Mouse (Mus musculus): ENCODE data around the gene Ttc21a. TPM values are rescaled to one million over a fixed set of nuclear protein-coding genes. Genes with fewer than 3 reads are reported as not detected.

Ttc21a gene
- polyA plus RNA-seq, 1 experiment from 2014 or later: 0.04 TPM

GRCm38 (mm10) chr9:119977557-119978060, 40.2 kb downstream of the Ttc21a start:
- Histone ChIP-seq H3K4me1 (ENCODE audit: control insufficient read depth, insufficient read depth, low read length) (peaks cover 56% of the 10 kb centered on the region), H3K4me3 (ENCODE audit: low read length) (no peak overlapping the region), H3K9ac (ENCODE audit: low read depth, low read length) (peak overlapping the region; percentile 33; the same call in 1 of the 2 replicates), H3K4me2 (ENCODE audit: low read depth, low read length) (no peak overlapping the region), H3K27ac (ENCODE audit: low read length) (peak overlapping the region; percentile 38; the same call in 1 of the 2 replicates), H3K36me3 (ENCODE audit: control insufficient read depth, insufficient read depth, low read length) (peaks cover 13% of the 10 kb centered on the region), H3K27me3 (replicated peaks; ENCODE audit: control insufficient read depth, insufficient read depth, low read length) (no peaks in the 10 kb centered on the region), H3K9me3 (ENCODE audit: control insufficient read depth, low read length) (no peaks in the 10 kb centered on the region)
- WGBS: 36% methylated on average over 5 of the region's 5 CpGs
- ATAC-seq: no peak

GRCm38 (mm10) chr9:119978151-119978810, 40.9 kb downstream of the Ttc21a start:
- no peak for ATAC-seq
- no peak overlapping the region for H3K4me3 ChIP-seq (ENCODE audit: low read length)
- H3K4me2 ChIP-seq (ENCODE audit: low read depth, low read length): no peak overlapping the region
- peaks cover 60% of the 10 kb centered on the region for H3K4me1 ChIP-seq (ENCODE audit: control insufficient read depth, insufficient read depth, low read length)
- no peaks in the 10 kb centered on the region for H3K27me3 ChIP-seq (replicated peaks; ENCODE audit: control insufficient read depth, insufficient read depth, low read length)
- no peak overlapping the region for H3K9ac ChIP-seq (ENCODE audit: low read depth, low read length)
- WGBS: 60% methylated on average over 9 of the region's 9 CpGs
- no peak overlapping the region for H3K27ac ChIP-seq (ENCODE audit: low read length)
- H3K9me3 ChIP-seq (ENCODE audit: control insufficient read depth, low read length): no peaks in the 10 kb centered on the region
- peaks cover 9% of the 10 kb centered on the region for H3K36me3 ChIP-seq (ENCODE audit: control insufficient read depth, insufficient read depth, low read length)

GRCm38 (mm10) chr9:119978811-119979441, 41.5 kb downstream of the Ttc21a start:
- no peak overlapping the region for H3K4me2 ChIP-seq (ENCODE audit: low read depth, low read length)
- peaks cover 4% of the 10 kb centered on the region for H3K36me3 ChIP-seq (ENCODE audit: control insufficient read depth, insufficient read depth, low read length)
- no peak for ATAC-seq
- 76% methylated on average over 6 of the region's 6 CpGs for WGBS
- no peak overlapping the region for H3K27ac ChIP-seq (ENCODE audit: low read length)
- no peaks in the 10 kb centered on the region for H3K27me3 ChIP-seq (replicated peaks; ENCODE audit: control insufficient read depth, insufficient read depth, low read length)
- no peaks in the 10 kb centered on the region for H3K9me3 ChIP-seq (ENCODE audit: control insufficient read depth, low read length)
- peaks cover 60% of the 10 kb centered on the region for H3K4me1 ChIP-seq (ENCODE audit: control insufficient read depth, insufficient read depth, low read length)
- H3K9ac ChIP-seq (ENCODE audit: low read depth, low read length): no peak overlapping the region
- H3K4me3 ChIP-seq (ENCODE audit: low read length): no peak overlapping the region

- H3K4me1 ChIP-seq (ENCODE audit: control insufficient read depth, insufficient read depth, low read length): peaks cover 68% of the 10 kb centered on the region
Measured at GRCm38 (mm10) chr9:119979749-119980148, 42.3 kb downstream of the Ttc21a start.

GRCm38 (mm10) chr9:119980770-119981182, 43.4 kb downstream of the Ttc21a start:
- Histone ChIP-seq H3K27ac (ENCODE audit: low read length) (peak overlapping the region; percentile 98), H3K9me3 (ENCODE audit: control insufficient read depth, low read length) (no peaks in the 10 kb centered on the region), H3K9ac (ENCODE audit: low read depth, low read length) (peak overlapping the region; percentile 84), H3K4me2 (ENCODE audit: low read depth, low read length) (peak overlapping the region; percentile 93), H3K36me3 (ENCODE audit: control insufficient read depth, insufficient read depth, low read length) (no peaks in the 10 kb centered on the region), H3K4me3 (ENCODE audit: low read length) (peak overlapping the region; percentile 74), H3K27me3 (replicated peaks; ENCODE audit: control insufficient read depth, insufficient read depth, low read length) (no peaks in the 10 kb centered on the region), H3K4me1 (ENCODE audit: control insufficient read depth, insufficient read depth, low read length) (peaks cover 68% of the 10 kb centered on the region)
- ATAC-seq: peak; percentile 12
- 4% methylated on average over 4 of the region's 4 CpGs for WGBS

More at GRCm38 (mm10) chr9:119979749-119980148, 42.3 kb downstream of the Ttc21a start:
- ATAC-seq: no peak
- H3K27me3 ChIP-seq (replicated peaks; ENCODE audit: control insufficient read depth, insufficient read depth, low read length): no peaks in the 10 kb centered on the region
- H3K4me2 ChIP-seq (ENCODE audit: low read depth, low read length): no peak overlapping the region
- H3K9ac ChIP-seq (ENCODE audit: low read depth, low read length): no peak overlapping the region
- no peaks in the 10 kb centered on the region for H3K36me3 ChIP-seq (ENCODE audit: control insufficient read depth, insufficient read depth, low read length)
- H3K4me3 ChIP-seq (ENCODE audit: low read length): no peak overlapping the region
- 71% methylated on average over 2 of the region's 2 CpGs for WGBS
- no peak overlapping the region for H3K27ac ChIP-seq (ENCODE audit: low read length)
- H3K9me3 ChIP-seq (ENCODE audit: control insufficient read depth, low read length): no peaks in the 10 kb centered on the region

- peak overlapping the region; percentile 74 for H3K4me3 ChIP-seq (ENCODE audit: low read length)
- H3K36me3 ChIP-seq (ENCODE audit: control insufficient read depth, insufficient read depth, low read length): no peaks in the 10 kb centered on the region
- H3K4me2 ChIP-seq (ENCODE audit: low read depth, low read length): peak overlapping the region; percentile 93
- peak overlapping the region; percentile 84 for H3K9ac ChIP-seq (ENCODE audit: low read depth, low read length)
- H3K9me3 ChIP-seq (ENCODE audit: control insufficient read depth, low read length): no peaks in the 10 kb centered on the region
- H3K4me1 ChIP-seq (ENCODE audit: control insufficient read depth, insufficient read depth, low read length): peaks cover 69% of the 10 kb centered on the region
- H3K27ac ChIP-seq (ENCODE audit: low read length): peak overlapping the region; percentile 98
- WGBS: under 1% methylated on average over 16 of the region's 16 CpGs
- ATAC-seq: peak; percentile 47
- H3K27me3 ChIP-seq (replicated peaks; ENCODE audit: control insufficient read depth, insufficient read depth, low read length): no peaks in the 10 kb centered on the region
Measured at GRCm38 (mm10) chr9:119981183-119982179, 44.1 kb downstream of the Ttc21a start.

- 2% methylated on average over 11 of the region's 11 CpGs for WGBS
- H3K9ac ChIP-seq (ENCODE audit: low read depth, low read length): peak overlapping the region; percentile 84
- H3K4me3 ChIP-seq (ENCODE audit: low read length): peak overlapping the region; percentile 74
- no peaks in the 10 kb centered on the region for H3K36me3 ChIP-seq (ENCODE audit: control insufficient read depth, insufficient read depth, low read length)
- peak overlapping the region; percentile 93 for H3K4me2 ChIP-seq (ENCODE audit: low read depth, low read length)
- H3K27ac ChIP-seq (ENCODE audit: low read length): peak overlapping the region; percentile 98
- H3K9me3 ChIP-seq (ENCODE audit: control insufficient read depth, low read length): no peaks in the 10 kb centered on the region
- H3K4me1 ChIP-seq (ENCODE audit: control insufficient read depth, insufficient read depth, low read length): peaks cover 60% of the 10 kb centered on the region
- H3K27me3 ChIP-seq (replicated peaks; ENCODE audit: control insufficient read depth, insufficient read depth, low read length): no peaks in the 10 kb centered on the region
- peak; percentile 18 for ATAC-seq
Measured at GRCm38 (mm10) chr9:119982241-119982811, 44.9 kb downstream of the Ttc21a start.

GRCm38 (mm10) chr9:119982956-119983551, 45.6 kb downstream of the Ttc21a start:
- H3K4me1 ChIP-seq (ENCODE audit: control insufficient read depth, insufficient read depth, low read length): peaks cover 53% of the 10 kb centered on the region
- under 1% methylated on average over 45 of the region's 48 CpGs for WGBS
- no peak for ATAC-seq

More at GRCm38 (mm10) chr9:119982956-119983551, 45.6 kb downstream of the Ttc21a start:
- Histone ChIP-seq H3K4me3 (ENCODE audit: low read length) (peak overlapping the region; percentile 74), H3K27me3 (replicated peaks; ENCODE audit: control insufficient read depth, insufficient read depth, low read length) (no peaks in the 10 kb centered on the region), H3K27ac (ENCODE audit: low read length) (peak overlapping the region; percentile 76), H3K9me3 (ENCODE audit: control insufficient read depth, low read length) (no peaks in the 10 kb centered on the region), H3K9ac (ENCODE audit: low read depth, low read length) (peak overlapping the region; percentile 84), H3K4me2 (ENCODE audit: low read depth, low read length) (peak overlapping the region; percentile 93), H3K36me3 (ENCODE audit: control insufficient read depth, insufficient read depth, low read length) (no peaks in the 10 kb centered on the region)

Measured in intestine, embryonic 16.5 days (tissue).